Mouse (Mus musculus) stomach, postnatal 0 days (tissue): ENCODE data around the gene Hsd17b7.
A peak's percentile ranks its signal among the peaks of the same experiment; 100 is the strongest.

Source experiments
- CTCF ChIP-seq: IDR thresholded peaks from 2 replicates; pipeline ENCODE4 v1.5.1; 2016; ENCODE audit warnings: antibody characterized with exemption, low read depth, mild to moderate bottlenecking, moderate library complexity
- EP300 ChIP-seq: optimal IDR thresholded peaks from 2 replicates; pipeline ENCODE3; 2016; ENCODE audit warnings: antibody characterized with exemption

- TF ChIP-seq EP300 (no peak), CTCF (peak; percentile 85)
These were observed 47.3 kb downstream of the Hsd17b7 start for GRCm38 (mm10) chr1:169921710-169922211.
